Mouse (Mus musculus): Measurements from ENCODE around the gene Ptprm. TPM values are rescaled to one million over a fixed set of nuclear protein-coding genes. Genes with fewer than 3 reads are reported as not detected.

Gene Ptprm
- polyA plus RNA-seq, 1 experiment from 2014 or later = 16.1 TPM

Small RNA genes lying within 50 kb of the gene (microRNA-seq; reads per million reads assigned to microRNA genes)
- gene Mir5709 = not detected
